Mouse (Mus musculus): ENCODE data around the gene Acvr2a. TPM values are rescaled to one million over a fixed set of nuclear protein-coding genes. Genes with fewer than 3 reads are reported as not detected.
A peak's percentile ranks its signal among the peaks of the same experiment; 100 is the strongest.

The Acvr2a gene
- polyA plus RNA-seq, 1 experiment from 2014 or later, result 12.4 TPM

DNA sequence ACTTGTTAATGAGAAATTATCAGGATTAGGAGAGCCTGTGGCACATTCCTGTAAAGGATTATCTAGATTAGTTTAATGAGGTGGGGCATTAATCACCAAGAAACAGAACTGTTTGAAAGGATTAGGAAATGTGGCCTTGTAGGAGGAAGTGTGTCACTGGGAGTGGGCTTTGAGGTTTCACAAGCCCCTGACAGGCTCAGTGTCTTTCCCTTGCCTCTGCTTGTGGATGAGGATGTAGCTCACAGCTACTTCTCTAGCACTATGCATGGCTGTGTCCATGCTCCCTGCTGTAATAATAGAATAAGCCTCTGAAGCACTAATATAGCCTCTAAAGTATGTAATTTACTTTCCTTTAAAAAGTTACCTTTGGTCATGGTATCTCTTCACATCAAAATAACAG lies 101.9 kb downstream of the Acvr2a start:
- H3K4me1 ChIP-seq (ENCODE audit: control insufficient read depth, insufficient read depth, low read length), result no peaks in the 10 kb centered on the region
- H3K27me3 ChIP-seq (ENCODE audit: control insufficient read depth, insufficient read depth, low read length), result no peaks in the 10 kb centered on the region
- no peak overlapping the region for H3K4me3 ChIP-seq (ENCODE audit: low read depth, low read length)
- H3K27ac ChIP-seq (ENCODE audit: low read depth, low read length), result no peak overlapping the region
- H3K4me2 ChIP-seq, result no peak overlapping the region
- ATAC-seq (replicated peaks; ENCODE audit: insufficient number of reproducible peaks, low FRiP score, low TSS enrichment), result no peak
- H3K9ac ChIP-seq (ENCODE audit: low read depth, low read length), result no peak overlapping the region
- peaks cover 3% of the 10 kb centered on the region; the same call in 1 of the 2 replicates for H3K36me3 ChIP-seq (ENCODE audit: control insufficient read depth, insufficient read depth, low read length)
- no peaks in the 10 kb centered on the region for H3K9me3 ChIP-seq (replicated peaks; ENCODE audit: control insufficient read depth, low read length)

DNA sequence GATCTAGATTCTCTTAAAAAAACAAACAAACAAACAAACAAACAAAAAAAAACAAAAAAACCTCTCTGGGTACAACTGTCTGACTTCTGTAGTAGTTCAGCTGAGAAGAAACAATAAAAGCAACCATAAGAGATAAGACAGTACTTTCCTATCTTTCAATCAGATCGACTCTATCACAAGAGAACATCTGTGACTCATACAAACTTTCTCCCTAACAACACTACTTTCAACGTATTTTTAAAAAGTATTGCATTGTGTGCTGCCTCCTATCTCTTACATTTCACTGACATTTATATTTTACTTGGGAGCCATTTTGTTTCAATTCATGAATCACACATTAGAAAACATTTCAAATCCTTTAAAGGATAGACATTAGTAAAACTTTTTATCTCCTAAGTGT lies 121.1 kb downstream of the Acvr2a start:
- WGBS (ENCODE audit: insufficient replicate concordance), result 83% methylated on average over 2 of the region's 2 CpGs
- Histone ChIP-seq H3K4me1 (ENCODE audit: control insufficient read depth, insufficient read depth, low read length) (no peaks in the 10 kb centered on the region), H3K4me2 (no peak overlapping the region), H3K9me3 (replicated peaks; ENCODE audit: control insufficient read depth, low read length) (no peaks in the 10 kb centered on the region), H3K36me3 (ENCODE audit: control insufficient read depth, insufficient read depth, low read length) (0 out of 2 replicates have a peak, but pooled peaks cover 4% of the 10 kb centered on the region), H3K27ac (ENCODE audit: low read depth, low read length) (no peak overlapping the region), H3K27me3 (ENCODE audit: control insufficient read depth, insufficient read depth, low read length) (no peaks in the 10 kb centered on the region), H3K9ac (ENCODE audit: low read depth, low read length) (no peak overlapping the region), H3K4me3 (ENCODE audit: low read depth, low read length) (no peak overlapping the region)
- no peak for ATAC-seq (replicated peaks; ENCODE audit: insufficient number of reproducible peaks, low FRiP score, low TSS enrichment)

DNA sequence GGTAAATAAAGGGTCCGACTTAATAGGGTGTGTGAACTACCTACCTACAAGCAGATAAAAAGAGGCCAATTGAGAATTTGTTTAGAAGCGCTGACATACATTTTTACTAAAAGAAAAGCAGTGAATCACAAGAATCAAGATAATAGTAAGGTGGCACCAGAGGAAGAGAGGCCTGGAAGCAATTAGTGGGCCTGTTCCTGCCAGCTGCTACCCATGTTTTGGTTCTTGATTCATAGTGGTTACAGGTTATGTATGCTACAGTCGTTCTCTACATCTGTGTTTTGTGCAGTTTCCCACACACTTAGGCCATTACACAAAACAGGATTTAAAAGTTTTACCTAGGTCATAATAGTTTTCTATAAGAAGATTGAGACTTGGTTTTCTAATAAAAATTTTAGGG lies 133.9 kb downstream of the Acvr2a start:
- ATAC-seq (replicated peaks; ENCODE audit: insufficient number of reproducible peaks, low FRiP score, low TSS enrichment), result no peak
- Histone ChIP-seq H3K9ac (ENCODE audit: low read depth, low read length) (no peak overlapping the region), H3K4me1 (ENCODE audit: control insufficient read depth, insufficient read depth, low read length) (peaks cover 3% of the 10 kb centered on the region), H3K4me2 (peak overlapping the region; percentile 75), H3K9me3 (replicated peaks; ENCODE audit: control insufficient read depth, low read length) (no peaks in the 10 kb centered on the region), H3K27ac (ENCODE audit: low read depth, low read length) (no peak overlapping the region), H3K27me3 (ENCODE audit: control insufficient read depth, insufficient read depth, low read length) (no peaks in the 10 kb centered on the region), H3K4me3 (ENCODE audit: low read depth, low read length) (peak overlapping the region; percentile 71), H3K36me3 (ENCODE audit: control insufficient read depth, insufficient read depth, low read length) (no peaks in the 10 kb centered on the region)
- WGBS (ENCODE audit: insufficient replicate concordance), result 77% methylated on average over 3 of the region's 3 CpGs

DNA sequence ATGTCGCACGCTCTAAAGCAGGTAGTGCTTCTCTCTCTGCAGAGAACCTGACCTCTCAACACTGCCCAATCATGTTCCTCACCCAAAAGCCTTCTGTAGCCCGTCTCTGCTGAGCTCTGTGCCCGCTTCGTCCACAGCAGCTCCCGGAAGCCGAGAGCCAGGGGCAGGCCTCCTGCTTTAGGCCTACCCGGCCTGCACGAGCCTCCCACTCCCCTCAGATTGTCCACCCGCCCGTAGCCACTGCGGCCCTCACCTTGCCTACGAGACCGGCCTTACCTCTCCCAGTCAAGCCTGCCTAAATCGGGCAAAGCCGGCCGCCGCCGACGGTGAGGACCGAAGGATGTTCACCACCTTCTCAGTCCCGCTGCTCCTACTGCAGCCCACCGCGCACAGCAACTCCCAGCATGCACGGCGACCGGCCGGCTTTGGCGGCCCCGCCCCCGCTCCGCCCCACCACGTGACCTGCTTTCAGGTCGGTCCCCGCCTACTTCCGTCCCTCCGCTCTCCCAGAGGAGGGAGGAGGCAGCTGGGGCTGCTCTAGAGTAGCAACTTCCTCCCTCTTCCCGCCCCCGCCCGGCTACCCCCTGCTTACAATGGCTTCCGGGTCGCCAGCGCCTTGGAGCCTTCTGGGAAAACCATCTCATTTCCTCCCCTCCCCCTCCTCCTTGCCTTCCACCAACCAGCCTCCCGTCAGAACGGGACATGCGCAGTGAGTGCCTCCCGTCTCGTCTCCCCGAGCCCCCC lies 135.1 kb downstream of the Acvr2a start, which contains the start of gene Mbd5:
Gene Mbd5, plus strand, starts transcription at position 668 of the 744 bp plus-strand sequence.
- WGBS (ENCODE audit: insufficient replicate concordance), result under 1% methylated on average over 49 of the region's 49 CpGs
- no peaks in the 10 kb centered on the region for H3K36me3 ChIP-seq (ENCODE audit: control insufficient read depth, insufficient read depth, low read length)
- H3K27ac ChIP-seq (ENCODE audit: low read depth, low read length), result peak within 1 kb of the TSS; percentile 95
- H3K4me2 ChIP-seq, result peak within 1 kb of the TSS; percentile 75
- peak; percentile 99 for ATAC-seq (replicated peaks; ENCODE audit: insufficient number of reproducible peaks, low FRiP score, low TSS enrichment)
- no peaks in the 10 kb centered on the region for H3K9me3 ChIP-seq (replicated peaks; ENCODE audit: control insufficient read depth, low read length)
- peak within 1 kb of the TSS; percentile 71 for H3K4me3 ChIP-seq (ENCODE audit: low read depth, low read length)
- no peaks in the 10 kb centered on the region for H3K27me3 ChIP-seq (ENCODE audit: control insufficient read depth, insufficient read depth, low read length)
- H3K4me1 ChIP-seq (ENCODE audit: control insufficient read depth, insufficient read depth, low read length), result peaks cover 3% of the 10 kb centered on the region
- peak within 1 kb of the TSS; percentile 91 for H3K9ac ChIP-seq (ENCODE audit: low read depth, low read length)

DNA sequence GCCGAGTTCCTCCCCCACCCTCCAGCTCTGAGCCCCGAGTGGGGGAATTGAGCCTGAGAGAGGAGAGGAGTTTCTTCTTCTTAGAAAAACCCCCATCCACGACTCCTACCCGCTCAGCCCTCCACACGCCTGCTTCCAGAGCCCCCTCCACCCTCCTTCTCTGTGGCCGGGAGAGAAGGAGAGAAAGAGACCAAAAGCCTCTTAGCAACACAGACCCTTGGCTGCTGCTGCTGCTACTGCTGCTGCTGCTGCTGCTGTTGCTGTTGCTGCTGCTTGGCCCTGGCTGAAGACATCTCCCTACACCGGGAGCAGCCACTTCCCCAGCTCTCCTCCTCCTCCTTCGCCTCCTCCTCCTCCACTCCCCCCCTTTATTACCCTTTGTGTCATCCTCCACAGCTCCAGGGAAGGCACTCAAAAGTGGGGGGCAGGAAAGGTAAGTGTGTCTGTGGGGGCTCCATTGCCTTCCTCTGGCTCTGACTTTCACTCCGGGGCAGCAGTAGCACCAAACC lies 135.9 kb downstream of the Acvr2a start:
- peak; percentile 40 for ATAC-seq (replicated peaks; ENCODE audit: insufficient number of reproducible peaks, low FRiP score, low TSS enrichment)
- Histone ChIP-seq H3K4me2 (peak overlapping the region; percentile 73), H3K9ac (ENCODE audit: low read depth, low read length) (peak overlapping the region; percentile 91), H3K9me3 (replicated peaks; ENCODE audit: control insufficient read depth, low read length) (no peaks in the 10 kb centered on the region), H3K36me3 (ENCODE audit: control insufficient read depth, insufficient read depth, low read length) (no peaks in the 10 kb centered on the region), H3K4me3 (ENCODE audit: low read depth, low read length) (peak overlapping the region; percentile 71), H3K4me1 (ENCODE audit: control insufficient read depth, insufficient read depth, low read length) (peaks cover 3% of the 10 kb centered on the region), H3K27me3 (ENCODE audit: control insufficient read depth, insufficient read depth, low read length) (no peaks in the 10 kb centered on the region), H3K27ac (ENCODE audit: low read depth, low read length) (peak overlapping the region; percentile 95)
- 0% methylated on average over 8 of the region's 9 CpGs for WGBS (ENCODE audit: insufficient replicate concordance)

DNA sequence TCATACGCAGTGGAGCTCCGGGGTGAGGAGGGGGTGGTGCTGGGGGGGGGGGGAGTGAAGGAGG lies 136.2 kb downstream of the Acvr2a start, which contains the start of gene Orc4:
Gene Orc4, minus strand, starts transcription at position 26 of the 64 bp plus-strand sequence.
- Histone ChIP-seq H3K4me2 (peak within 1 kb of the TSS; percentile 73), H3K36me3 (ENCODE audit: control insufficient read depth, insufficient read depth, low read length) (no peaks in the 10 kb centered on the region), H3K27ac (ENCODE audit: low read depth, low read length) (peak within 1 kb of the TSS; percentile 95), H3K27me3 (ENCODE audit: control insufficient read depth, insufficient read depth, low read length) (no peaks in the 10 kb centered on the region), H3K9me3 (replicated peaks; ENCODE audit: control insufficient read depth, low read length) (no peaks in the 10 kb centered on the region), H3K9ac (ENCODE audit: low read depth, low read length) (peak within 1 kb of the TSS; percentile 91), H3K4me3 (ENCODE audit: low read depth, low read length) (peak within 1 kb of the TSS; percentile 71), H3K4me1 (ENCODE audit: control insufficient read depth, insufficient read depth, low read length) (peaks cover 3% of the 10 kb centered on the region)
- WGBS (ENCODE audit: insufficient replicate concordance), result 0% methylated on average over 1 of the region's 2 CpGs
- ATAC-seq (replicated peaks; ENCODE audit: insufficient number of reproducible peaks, low FRiP score, low TSS enrichment), result no peak

DNA sequence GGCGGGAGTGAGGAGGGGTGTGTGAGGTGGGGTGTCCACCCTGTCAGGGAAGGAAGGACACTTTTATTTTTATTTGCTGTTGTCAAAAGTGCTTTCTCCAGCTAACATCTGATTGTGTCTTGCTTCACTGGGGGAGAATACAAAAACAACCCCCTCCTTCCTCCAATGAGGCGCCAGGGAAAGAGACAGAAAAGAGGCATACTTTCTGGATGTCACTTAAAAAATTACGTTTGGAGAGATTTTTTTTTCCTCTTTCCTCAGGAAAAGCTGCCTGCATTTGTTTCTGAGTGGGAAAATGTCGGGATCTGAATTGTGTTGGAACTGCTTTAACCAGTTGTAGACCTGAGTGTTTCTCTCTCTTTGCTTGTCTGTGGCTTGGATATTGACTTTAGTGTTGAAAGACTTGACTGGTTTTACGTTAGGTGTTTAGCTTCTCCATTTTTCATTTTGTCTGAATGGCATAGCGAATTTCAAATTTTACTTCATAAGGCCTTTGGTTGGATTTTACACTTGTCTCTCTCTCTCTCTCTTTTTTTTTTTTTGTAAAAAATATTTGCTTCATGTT lies 136.5 kb downstream of the Acvr2a start:
- H3K9ac ChIP-seq (ENCODE audit: low read depth, low read length), result peak overlapping the region; percentile 91
- peak overlapping the region; percentile 73 for H3K4me2 ChIP-seq
- no peak for ATAC-seq (replicated peaks; ENCODE audit: insufficient number of reproducible peaks, low FRiP score, low TSS enrichment)
- H3K9me3 ChIP-seq (replicated peaks; ENCODE audit: control insufficient read depth, low read length), result no peaks in the 10 kb centered on the region
- H3K36me3 ChIP-seq (ENCODE audit: control insufficient read depth, insufficient read depth, low read length), result no peaks in the 10 kb centered on the region
- peak overlapping the region; percentile 71 for H3K4me3 ChIP-seq (ENCODE audit: low read depth, low read length)
- H3K27ac ChIP-seq (ENCODE audit: low read depth, low read length), result peak overlapping the region; percentile 95
- 8% methylated on average over 5 of the region's 6 CpGs for WGBS (ENCODE audit: insufficient replicate concordance)
- H3K4me1 ChIP-seq (ENCODE audit: control insufficient read depth, insufficient read depth, low read length), result peaks cover 3% of the 10 kb centered on the region
- H3K27me3 ChIP-seq (ENCODE audit: control insufficient read depth, insufficient read depth, low read length), result no peaks in the 10 kb centered on the region
